In the genomic region with DNA sequence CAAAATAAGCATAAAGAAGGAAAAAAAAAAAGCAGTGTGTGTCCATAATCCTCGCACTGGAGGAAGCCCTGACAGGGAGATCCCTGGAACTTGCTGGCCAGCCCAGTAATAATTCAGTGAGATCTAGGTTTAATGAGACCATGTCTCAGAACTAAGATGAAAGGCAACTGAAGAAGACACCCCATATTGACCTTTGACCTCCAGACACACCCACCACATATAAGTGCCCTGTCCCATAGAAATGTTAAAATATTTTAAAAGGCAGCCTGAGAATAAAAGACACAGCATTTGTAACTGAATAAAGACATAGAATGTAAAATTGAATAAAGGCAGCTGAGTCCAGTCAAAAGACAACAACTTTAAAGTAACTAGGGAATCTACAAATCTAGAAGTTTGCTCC, we compare ENCODE assay signal across 16 mouse cellular contexts. TPM values are rescaled to one million over a fixed set of nuclear protein-coding genes. Genes with fewer than 3 reads are reported as not detected.
"Had no signal": no experiment of that assay in that cellular context is flagged by ENCODE, and none has a peak within 500 bp of the region (broad histone marks: within the 10 kb centered on the region; RNA-seq: fewer than 3 reads in every experiment).

No protein-coding gene starts in this region.

- DNase-seq: liver, postnatal 0 days; lung, adult 2 months; lung, postnatal 14 days; lung, postnatal 36 days; retina, postnatal 1 day; right cerebral cortex, adult 18-20 months; right cerebral cortex, postnatal 25 days; right cerebral cortex, postnatal 4 days; spleen, adult 18-20 months; thymus, adult 18-20 months; thymus, postnatal 25 days; thymus, postnatal 4 days had no signal

RNA-seq across cellular contexts. Expression of gene Prss2, which starts 43.7 kb away (rescaled TPM):
- total RNA-seq: megakaryocyte progenitor cell, adult 5-6 weeks; midbrain, postnatal 0 days; monocyte, adult 5-6 weeks; neutrophil, adult 5-6 weeks had no signal
